Mouse (Mus musculus): ENCODE results near the gene Catsper4.

Gene Catsper4

DNA sequence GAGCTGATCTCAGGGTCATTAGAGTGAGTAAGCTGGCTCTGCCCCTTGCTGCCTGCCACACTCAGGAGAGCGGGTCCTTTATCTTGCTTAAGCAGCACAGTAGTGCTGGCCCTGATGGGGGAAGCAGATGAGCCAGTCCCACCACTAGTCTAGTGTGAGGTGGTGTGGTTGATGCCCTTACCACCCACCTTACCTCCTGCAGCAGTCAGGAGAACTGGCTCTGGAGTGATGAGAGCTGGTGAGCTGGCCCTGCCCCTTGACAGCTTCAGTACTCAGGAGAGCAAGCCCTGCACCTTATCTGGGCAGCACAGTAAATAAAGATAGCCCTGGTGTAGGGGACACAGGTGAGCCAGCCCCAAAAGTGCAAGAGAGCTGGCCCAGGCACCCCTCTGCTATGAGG, 46.1 kb downstream of the Catsper4 start:
- DNase-seq (ENCODE audit: low spot score), result no peak

DNA sequence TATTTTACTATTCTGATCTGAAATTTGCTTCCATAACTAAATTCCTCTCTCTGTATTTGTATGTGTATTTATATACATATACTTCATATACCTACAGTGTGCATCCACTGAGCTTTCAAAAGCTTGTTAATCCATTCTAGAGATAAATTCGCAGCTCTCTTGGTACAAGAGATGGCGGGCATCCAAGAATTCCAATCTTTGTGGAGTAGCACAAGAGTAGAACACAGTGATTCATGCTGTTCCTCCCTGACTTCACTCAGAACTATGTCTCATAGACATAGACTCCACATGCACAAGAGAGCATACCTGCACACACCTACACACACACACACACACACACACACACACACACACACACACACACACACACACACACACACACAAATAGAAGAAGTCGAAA, 54.8 kb downstream of the Catsper4 start:
- peak; percentile 16 for DNase-seq (ENCODE audit: low spot score)

DNA sequence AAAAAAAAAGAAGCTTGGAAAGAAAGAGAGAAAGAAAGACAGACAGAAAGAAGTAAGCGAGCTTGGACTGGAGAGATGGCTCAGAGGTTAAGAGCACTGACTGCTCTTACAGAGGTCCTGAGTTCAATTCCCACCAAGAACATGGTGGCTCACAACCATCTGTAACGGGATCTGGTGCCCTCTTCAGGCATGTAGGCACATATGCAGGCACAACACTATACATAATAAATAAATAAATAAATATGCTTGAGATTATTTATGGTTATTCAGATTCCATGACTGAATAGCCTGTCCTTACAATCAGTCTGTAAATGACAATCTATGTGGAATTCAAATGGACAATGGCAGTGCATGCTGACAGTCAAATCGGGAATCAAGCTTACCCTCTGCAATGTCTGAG, 60.3 kb downstream of the Catsper4 start:
- no peak for DNase-seq (ENCODE audit: low spot score)

DNA sequence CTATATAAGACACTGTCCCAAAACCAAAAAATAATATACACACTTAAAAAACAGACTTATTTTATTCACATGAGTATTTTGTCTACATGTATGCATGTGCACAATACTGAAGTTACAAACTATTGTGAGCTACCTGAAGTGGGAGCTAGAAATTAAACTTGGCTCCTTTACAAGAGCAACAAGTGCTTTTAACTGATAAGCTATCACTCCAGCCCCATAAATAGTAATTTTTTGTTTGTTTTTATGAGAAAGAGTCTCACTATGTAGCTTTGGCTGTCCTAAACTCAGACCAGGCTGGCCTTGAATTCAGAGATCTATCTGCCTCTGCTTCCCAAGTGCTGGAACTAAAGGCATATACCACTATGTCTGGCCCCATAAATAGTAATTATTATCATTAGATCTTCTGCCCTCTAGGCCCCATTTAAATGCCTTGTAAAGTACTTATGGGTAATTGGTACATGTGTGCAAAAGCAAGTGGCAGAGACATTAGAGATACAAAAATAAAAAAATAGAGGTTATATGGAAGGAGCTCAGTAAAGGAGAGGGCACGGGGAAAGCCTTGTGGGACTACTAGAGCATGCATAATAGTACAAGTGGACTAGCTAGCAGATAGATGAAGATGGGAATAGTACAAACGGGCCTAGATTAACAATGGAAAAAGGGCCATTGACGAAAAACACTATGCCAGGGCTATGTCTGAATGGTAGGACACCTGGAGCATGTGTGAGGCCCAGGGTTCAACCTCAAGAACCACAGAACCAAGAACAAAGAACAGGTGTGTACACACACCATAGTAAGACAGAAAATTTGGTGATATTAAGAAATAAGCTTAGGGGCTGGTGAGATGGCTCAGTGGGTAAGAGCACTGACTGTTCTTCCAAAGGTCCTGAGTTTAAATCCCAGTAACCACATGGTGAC, 61.4 kb downstream of the Catsper4 start:
- no peak for DNase-seq (ENCODE audit: low spot score)

DNA sequence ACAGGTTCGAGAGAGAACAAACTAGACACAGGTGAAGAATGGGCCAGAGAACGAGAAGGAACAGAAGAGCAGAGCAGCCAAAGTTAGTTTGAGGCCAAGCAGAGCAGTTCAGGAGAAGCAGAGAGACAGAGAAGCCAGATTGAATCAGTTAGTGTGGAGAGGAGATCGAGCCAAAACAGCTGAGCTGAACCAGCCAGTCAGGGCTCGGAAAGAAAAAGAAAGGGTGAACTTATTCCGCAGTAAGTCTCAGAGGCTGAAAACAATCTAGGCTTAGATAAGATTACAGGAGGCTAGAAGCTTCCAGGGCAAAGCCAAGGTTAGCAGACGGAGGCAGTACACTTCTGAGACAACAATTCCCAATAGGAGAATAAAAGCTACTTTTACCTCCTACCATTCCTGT, 62.2 kb downstream of the Catsper4 start:
- DNase-seq (ENCODE audit: low spot score), result no peak

DNA sequence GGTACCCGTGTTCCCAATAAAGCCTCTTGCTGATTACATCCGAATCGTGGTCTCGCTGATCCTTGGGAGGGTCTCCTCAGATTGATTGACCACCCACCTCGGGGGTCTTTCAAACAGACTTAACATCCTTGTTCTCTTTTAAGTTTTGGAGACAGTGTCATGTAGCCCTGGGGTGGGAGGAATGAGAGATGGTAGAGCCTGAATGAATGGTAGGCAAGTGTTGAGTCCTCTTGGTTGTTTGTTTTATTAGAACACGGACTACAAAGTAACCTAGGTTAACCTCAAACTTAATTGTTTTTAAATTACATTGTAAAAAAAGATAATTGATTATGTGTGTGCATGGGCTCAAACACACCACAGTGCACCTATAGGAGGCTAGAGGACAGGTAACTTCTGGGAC, 62.6 kb downstream of the Catsper4 start:
- DNase-seq (ENCODE audit: low spot score), result no peak

Measured in layer of hippocampus, adult 11-12 months (tissue).